Mouse (Mus musculus): ENCODE data around the gene Celf5. TPM values are rescaled to one million over a fixed set of nuclear protein-coding genes. Genes with fewer than 3 reads are reported as not detected.

Gene Celf5
- polyA plus RNA-seq, 1 experiment, result 0.70 TPM

DNA sequence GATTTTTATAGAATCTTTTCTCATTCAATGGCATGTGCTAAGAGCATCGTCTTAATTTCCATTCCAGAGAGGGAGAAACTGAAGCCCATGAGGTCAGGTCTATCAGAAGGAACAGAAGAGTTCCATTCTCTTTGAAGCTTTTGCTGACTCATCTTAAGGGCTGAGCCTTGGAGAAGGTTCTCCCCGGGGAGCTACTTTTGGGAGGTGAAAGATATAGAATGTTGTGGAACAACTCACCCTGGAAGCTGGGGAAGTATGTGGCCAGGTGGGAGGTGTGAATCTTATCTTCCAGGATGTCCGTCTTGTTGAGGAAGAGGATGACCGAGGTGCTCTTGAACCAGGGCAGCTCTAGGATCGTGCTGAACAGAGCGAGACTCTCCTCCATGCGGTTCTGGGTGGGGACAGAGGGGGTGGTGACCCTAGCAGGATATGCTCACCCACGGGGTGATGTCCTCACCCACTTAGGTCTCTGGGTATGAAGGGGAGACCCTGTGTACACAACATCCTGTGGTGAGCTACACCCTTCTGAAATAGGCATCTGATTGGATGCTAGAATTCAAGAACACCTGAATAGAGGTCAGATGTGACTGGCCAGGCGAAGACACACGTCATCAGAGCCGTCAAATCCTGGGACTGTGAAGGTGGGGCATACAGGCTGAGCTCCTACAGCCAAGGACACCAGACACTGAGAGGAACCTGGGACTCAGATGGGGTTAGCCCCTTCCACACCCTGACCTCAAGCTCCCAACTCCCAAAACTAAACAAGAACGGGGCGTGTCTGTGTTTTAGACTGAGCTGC lies 25.4 kb upstream of the Celf5 start:
- peaks cover under 1% of the 10 kb centered on the region; the same call in 1 of the 2 replicates for H3K4me1 ChIP-seq (ENCODE audit: control insufficient read depth, insufficient read depth, insufficient read length)
- H3K4me3 ChIP-seq (ENCODE audit: extremely low read depth, insufficient read depth, insufficient read length), result no peak overlapping the region
- H3K27ac ChIP-seq (ENCODE audit: insufficient read depth, low read length), result peak overlapping the region; percentile 39
- no peaks in the 10 kb centered on the region for H3K36me3 ChIP-seq (ENCODE audit: control insufficient read depth, insufficient read depth, low read length)
- H3K27me3 ChIP-seq (ENCODE audit: control insufficient read depth, insufficient read depth, low read length), result no peaks in the 10 kb centered on the region
- peak in 1 of 2 experiments; percentile 47 for DNase-seq (ENCODE audit: low read depth in 1 of 2, low spot score in 2 of 2)
- 76% methylated on average over 13 of the region's 13 CpGs for whole genome bisulfite sequencing
- TF ChIP-seq POLR2A (IDR thresholded peaks at IDR 0.05; ENCODE audit: low read depth, low read length) (no peak), CTCF (IDR thresholded peaks at IDR 0.05; ENCODE audit: extremely low read depth, insufficient read depth, insufficient read length, insufficient replicate concordance) (no peak)

DNA sequence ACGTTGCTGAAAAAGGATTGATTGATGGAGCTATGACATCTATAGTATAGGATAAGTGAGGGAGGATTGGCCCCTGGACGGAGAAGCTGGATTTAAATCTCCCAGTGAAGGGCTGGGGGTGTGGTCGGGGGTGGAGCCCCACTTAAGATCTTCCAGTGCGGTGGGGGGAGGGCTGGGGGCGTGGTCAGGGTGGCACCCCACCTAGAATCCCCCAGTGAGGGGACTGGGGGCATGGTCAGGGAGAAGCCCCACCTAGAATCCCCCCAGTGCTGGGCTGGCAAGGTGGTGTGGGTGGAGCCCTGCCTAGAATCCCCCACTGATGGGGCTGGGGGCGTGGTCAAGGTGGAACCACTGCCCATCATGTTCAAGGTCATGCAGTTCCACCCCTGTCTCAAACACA lies 24.6 kb upstream of the Celf5 start:
- 86% methylated on average over 6 of the region's 6 CpGs for WGBS
- no peak overlapping the region for H3K4me3 ChIP-seq (ENCODE audit: extremely low read depth, insufficient read depth, insufficient read length)
- TF ChIP-seq CTCF (IDR thresholded peaks at IDR 0.05; ENCODE audit: extremely low read depth, insufficient read depth, insufficient read length, insufficient replicate concordance), result no peak
- no peak for TF ChIP-seq POLR2A (IDR thresholded peaks at IDR 0.05; ENCODE audit: low read depth, low read length)
- H3K27me3 ChIP-seq (ENCODE audit: control insufficient read depth, insufficient read depth, low read length), result no peaks in the 10 kb centered on the region
- H3K27ac ChIP-seq (ENCODE audit: insufficient read depth, low read length), result no peak overlapping the region
- no peaks in the 10 kb centered on the region for H3K36me3 ChIP-seq (ENCODE audit: control insufficient read depth, insufficient read depth, low read length)
- H3K4me1 ChIP-seq (ENCODE audit: control insufficient read depth, insufficient read depth, insufficient read length), result peaks cover 3% of the 10 kb centered on the region
- DNase-seq (ENCODE audit: low read depth in 1 of 2, low spot score in 2 of 2), result no peak

DNA sequence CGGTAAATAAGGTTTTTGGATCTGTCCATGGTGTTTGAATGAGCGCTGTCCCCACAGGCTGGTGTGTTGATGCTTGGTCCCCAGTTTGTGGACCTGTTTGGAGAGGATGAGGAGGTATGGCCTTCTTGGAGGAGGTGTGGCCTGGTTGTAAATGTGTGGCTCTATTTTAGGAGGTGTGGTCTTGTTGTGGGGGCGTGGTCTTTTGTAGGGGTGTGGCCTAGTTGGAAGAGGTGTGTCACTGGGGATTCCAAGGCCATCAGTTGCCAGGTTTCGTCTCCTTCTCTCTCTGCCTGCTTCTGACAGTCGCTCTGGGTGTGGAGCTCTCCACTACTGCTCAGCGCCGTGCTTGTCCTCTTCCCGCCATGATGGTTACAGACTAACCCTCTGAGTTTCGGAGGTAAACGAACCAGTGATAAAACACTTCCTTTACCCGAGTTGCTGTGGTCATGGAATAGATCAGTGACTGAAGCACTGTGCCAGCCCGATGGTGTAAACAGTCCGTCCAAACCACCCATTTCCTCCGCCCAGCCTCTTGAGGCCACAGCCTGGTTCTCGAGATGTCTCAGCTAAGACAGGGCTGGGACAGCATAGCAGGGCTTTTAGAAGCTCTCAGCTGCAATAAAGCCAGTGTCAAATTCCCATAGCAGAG lies 22.6 kb upstream of the Celf5 start:
- H3K27me3 ChIP-seq (ENCODE audit: control insufficient read depth, insufficient read depth, low read length), result no peaks in the 10 kb centered on the region
- H3K4me1 ChIP-seq (ENCODE audit: control insufficient read depth, insufficient read depth, insufficient read length), result peaks cover 5% of the 10 kb centered on the region
- H3K27ac ChIP-seq (ENCODE audit: insufficient read depth, low read length), result no peak overlapping the region
- DNase-seq (ENCODE audit: low read depth in 1 of 2, low spot score in 2 of 2), result no peak
- no peak for TF ChIP-seq CTCF (IDR thresholded peaks at IDR 0.05; ENCODE audit: extremely low read depth, insufficient read depth, insufficient read length, insufficient replicate concordance)
- no peak for TF ChIP-seq POLR2A (IDR thresholded peaks at IDR 0.05; ENCODE audit: low read depth, low read length)
- H3K4me3 ChIP-seq (ENCODE audit: extremely low read depth, insufficient read depth, insufficient read length), result no peak overlapping the region
- H3K36me3 ChIP-seq (ENCODE audit: control insufficient read depth, insufficient read depth, low read length), result no peaks in the 10 kb centered on the region
- 82% methylated on average over 15 of the region's 15 CpGs for WGBS

DNA sequence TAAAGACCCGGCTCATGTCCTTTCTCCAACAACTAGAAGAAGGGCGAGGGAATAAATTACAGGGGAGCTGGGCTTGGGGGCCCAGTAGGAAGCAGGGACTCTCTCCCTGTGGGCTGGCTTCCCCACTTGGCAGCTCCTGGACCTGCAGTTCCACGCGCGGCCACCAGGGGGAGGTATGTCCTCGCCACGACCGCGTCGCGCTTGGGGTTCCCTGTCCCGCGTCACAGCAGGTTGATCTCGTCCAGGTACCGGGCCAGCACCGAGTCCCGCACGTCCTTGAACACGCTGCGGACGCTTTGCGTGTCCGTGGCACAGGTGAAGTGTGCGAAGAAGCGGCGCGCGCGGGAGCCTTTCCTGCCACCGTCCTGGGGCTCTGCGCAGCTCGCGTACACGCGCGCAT lies 20.1 kb upstream of the Celf5 start:
- Histone ChIP-seq H3K4me3 (ENCODE audit: extremely low read depth, insufficient read depth, insufficient read length) (no peak overlapping the region), H3K36me3 (ENCODE audit: control insufficient read depth, insufficient read depth, low read length) (no peaks in the 10 kb centered on the region), H3K27me3 (ENCODE audit: control insufficient read depth, insufficient read depth, low read length) (no peaks in the 10 kb centered on the region), H3K27ac (ENCODE audit: insufficient read depth, low read length) (no peak overlapping the region), H3K4me1 (ENCODE audit: control insufficient read depth, insufficient read depth, insufficient read length) (peaks cover 8% of the 10 kb centered on the region)
- 20% methylated on average over 36 of the region's 36 CpGs for whole genome bisulfite sequencing
- DNase-seq (ENCODE audit: low read depth in 1 of 2, low spot score in 2 of 2), result peak; percentile 46 to 88
- TF ChIP-seq POLR2A (IDR thresholded peaks at IDR 0.05; ENCODE audit: low read depth, low read length) (no peak), CTCF (IDR thresholded peaks at IDR 0.05; ENCODE audit: extremely low read depth, insufficient read depth, insufficient read length, insufficient replicate concordance) (peak; percentile 98)

DNA sequence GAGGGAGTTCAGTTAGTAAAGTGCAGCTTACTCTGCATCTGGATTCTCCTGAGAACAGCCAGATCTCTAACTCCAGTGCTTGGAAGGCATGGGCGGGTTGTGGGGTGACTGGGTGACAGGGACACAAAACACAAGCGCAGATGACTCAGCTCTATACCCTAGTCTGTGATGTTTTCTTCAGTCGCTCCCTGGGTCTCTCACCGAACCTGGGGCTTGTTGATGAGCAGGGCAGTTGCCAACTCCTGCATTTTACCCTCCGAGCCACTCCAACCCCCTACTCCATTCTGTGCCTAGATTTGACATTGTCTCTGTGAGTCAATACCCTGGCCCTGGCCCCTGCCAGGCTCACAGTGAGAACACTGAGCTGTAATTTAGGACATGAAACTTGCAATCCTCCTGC lies 19.4 kb upstream of the Celf5 start:
- H3K4me1 ChIP-seq (ENCODE audit: control insufficient read depth, insufficient read depth, insufficient read length), result peaks cover 8% of the 10 kb centered on the region
- 85% methylated on average over 5 of the region's 5 CpGs for WGBS
- H3K27me3 ChIP-seq (ENCODE audit: control insufficient read depth, insufficient read depth, low read length), result no peaks in the 10 kb centered on the region
- H3K36me3 ChIP-seq (ENCODE audit: control insufficient read depth, insufficient read depth, low read length), result no peaks in the 10 kb centered on the region
- DNase-seq (ENCODE audit: low read depth in 1 of 2, low spot score in 2 of 2), result no peak
- H3K27ac ChIP-seq (ENCODE audit: insufficient read depth, low read length), result no peak overlapping the region
- no peak overlapping the region for H3K4me3 ChIP-seq (ENCODE audit: extremely low read depth, insufficient read depth, insufficient read length)
- no peak for TF ChIP-seq POLR2A (IDR thresholded peaks at IDR 0.05; ENCODE audit: low read depth, low read length)
- TF ChIP-seq CTCF (IDR thresholded peaks at IDR 0.05; ENCODE audit: extremely low read depth, insufficient read depth, insufficient read length, insufficient replicate concordance), result no peak

DNA sequence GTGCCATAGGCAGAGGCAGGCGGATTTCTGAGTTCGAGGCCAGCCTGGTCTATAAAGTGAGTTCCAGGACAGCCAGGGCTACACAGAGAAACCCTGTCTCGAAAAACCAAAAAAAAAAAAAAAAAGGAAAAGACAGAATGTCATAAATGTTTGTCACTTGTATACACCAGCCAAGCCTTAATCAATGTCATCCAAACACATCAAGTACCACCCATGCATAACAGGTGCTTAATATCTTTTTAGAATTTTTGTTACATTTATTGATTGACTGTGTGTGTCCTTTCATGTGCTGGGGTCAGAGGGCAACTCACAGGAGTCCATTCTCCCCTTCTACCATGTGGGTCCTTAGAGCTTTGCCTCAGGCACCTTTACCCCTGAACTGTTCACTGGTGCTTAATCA lies 17.5 kb upstream of the Celf5 start, which contains the start of gene S1pr4:
Gene S1pr4, minus strand, starts transcription at position 101 of the 400 bp plus-strand sequence.
- H3K27ac ChIP-seq (ENCODE audit: insufficient read depth, low read length), result peak within 1 kb of the TSS; percentile 99
- no peaks in the 10 kb centered on the region for H3K36me3 ChIP-seq (ENCODE audit: control insufficient read depth, insufficient read depth, low read length)
- peaks cover 16% of the 10 kb centered on the region for H3K4me1 ChIP-seq (ENCODE audit: control insufficient read depth, insufficient read depth, insufficient read length)
- H3K4me3 ChIP-seq (ENCODE audit: extremely low read depth, insufficient read depth, insufficient read length), result peak within 1 kb of the TSS; percentile 85
- DNase-seq (ENCODE audit: low read depth in 1 of 2, low spot score in 2 of 2), result no peak
- 53% methylated on average over 3 of the region's 3 CpGs for WGBS
- H3K27me3 ChIP-seq (ENCODE audit: control insufficient read depth, insufficient read depth, low read length), result no peaks in the 10 kb centered on the region
- TF ChIP-seq POLR2A (IDR thresholded peaks at IDR 0.05; ENCODE audit: low read depth, low read length), result no peak
- TF ChIP-seq CTCF (IDR thresholded peaks at IDR 0.05; ENCODE audit: extremely low read depth, insufficient read depth, insufficient read length, insufficient replicate concordance), result no peak

All from spleen, adult 2 months (tissue).